ENCODE assay signal across 17 mouse cellular contexts in genomic region chr15:95289047-95289446, GRCm38 (mm10).
A peak's percentile ranks its signal among the peaks of the same experiment; 100 is the strongest.
DNase-seq lines count a peak whose midpoint lies in the region; ATAC-seq and TF ChIP-seq lines count a peak whose summit lies in the region.
"Had no signal": no experiment of that assay in that cellular context is flagged by ENCODE, and none has a peak within 500 bp of the region (broad histone marks: within the 10 kb centered on the region; RNA-seq: fewer than 3 reads in every experiment).

No protein-coding gene starts in this region.

- no peak for TF ChIP-seq CTCF in hindbrain, postnatal 0 days (IDR thresholded peaks at IDR 0.05; ENCODE audit: low read depth)

- 30% methylated on average over 10 of the region's 10 CpGs for WGBS in hindbrain, postnatal 0 days
- 56% methylated on average over 10 of the region's 10 CpGs for WGBS in hindbrain, embryonic 14.5 days

- H3K4me3 ChIP-seq in hindbrain, postnatal 0 days (ENCODE audit: low read length) = no peak overlapping the region
- no peak overlapping the region for H3K4me3 ChIP-seq in hindbrain, embryonic 14.5 days (replicated peaks; ENCODE audit: low read length)
- H3K4me3 ChIP-seq: forebrain, embryonic 15.5 days; liver, embryonic 15.5 days had no signal

- no peaks in the 10 kb centered on the region for H3K9me3 ChIP-seq in hindbrain, postnatal 0 days (ENCODE audit: low read length)
- H3K9me3 ChIP-seq in hindbrain, embryonic 14.5 days (ENCODE audit: control insufficient read depth, low read length) = no peaks in the 10 kb centered on the region
- H3K9me3 ChIP-seq: forebrain, embryonic 15.5 days; liver, embryonic 15.5 days had no signal

- H3K27me3 ChIP-seq in hindbrain, postnatal 0 days (ENCODE audit: insufficient read depth, low read length) = no peaks in the 10 kb centered on the region
- no peaks in the 10 kb centered on the region for H3K27me3 ChIP-seq in hindbrain, embryonic 14.5 days (ENCODE audit: control insufficient read depth, insufficient read depth, low read length)
- H3K27me3 ChIP-seq: CH12.LX; forebrain, embryonic 15.5 days; liver, embryonic 15.5 days had no signal

- 0 out of 2 replicates have a peak overlapping the region, but pooled peaks have one; percentile 10 for H3K4me2 ChIP-seq in hindbrain, postnatal 0 days (ENCODE audit: low read depth, low read length)
- H3K4me2 ChIP-seq in hindbrain, embryonic 14.5 days (replicated peaks) = no peak overlapping the region
- H3K4me2 ChIP-seq: forebrain, embryonic 15.5 days; heart, embryonic 11.5 days; liver, embryonic 15.5 days had no signal

- H3K36me3 ChIP-seq in hindbrain, postnatal 0 days (ENCODE audit: insufficient read depth, low read length) = no peaks in the 10 kb centered on the region
- H3K36me3 ChIP-seq in hindbrain, embryonic 14.5 days (replicated peaks; ENCODE audit: control insufficient read depth, insufficient read depth) = no peaks in the 10 kb centered on the region
- H3K36me3 ChIP-seq: forebrain, embryonic 15.5 days; liver, embryonic 15.5 days had no signal

- ATAC-seq in hindbrain, postnatal 0 days = no peak
- no peak for ATAC-seq in hindbrain, embryonic 14.5 days (ENCODE audit: low FRiP score)
- ATAC-seq: forebrain, embryonic 15.5 days had no signal

- peaks cover 5% of the 10 kb centered on the region; the same call in 1 of the 2 replicates for H3K4me1 ChIP-seq in hindbrain, postnatal 0 days (ENCODE audit: insufficient read depth, low read length)
- no peaks in the 10 kb centered on the region; the same call in 1 of the 2 replicates for H3K4me1 ChIP-seq in hindbrain, embryonic 14.5 days (replicated peaks; ENCODE audit: control insufficient read depth, insufficient read depth, low read length)
- H3K4me1 ChIP-seq: liver, embryonic 15.5 days had no signal

- peak; percentile 32 to 41 for DNase-seq in cerebellum, adult 18-20 months
- no peak for DNase-seq in cerebellum, adult 11 months
- DNase-seq in hindbrain, postnatal 0 days (ENCODE audit: low spot score) = peak; percentile 18
- no peak for DNase-seq in hindbrain, embryonic 14.5 days (ENCODE audit: low spot score)
- peak; percentile 19 for DNase-seq in R1 (ENCODE audit: low read depth, low spot score)
- peak; percentile 59 for DNase-seq in forelimb bud, embryonic 11.5 days (ENCODE audit: low read depth, low spot score)
- no peak for DNase-seq in Muller cell, postnatal 12 days (ENCODE audit: inconsistent ontology term)
- DNase-seq in urinary bladder, postnatal 4 days (ENCODE audit: low spot score in 2 of 2) = no peak
- DNase-seq: adrenal gland, postnatal 36 days; gastrocnemius, postnatal 14 days; heart, postnatal 36 days; kidney, postnatal 36 days; lung, postnatal 10 days had no signal

- H3K27ac ChIP-seq in hindbrain, postnatal 0 days = no peak overlapping the region
- H3K27ac ChIP-seq in hindbrain, embryonic 14.5 days = no peak overlapping the region
- H3K27ac ChIP-seq: forebrain, embryonic 15.5 days; liver, embryonic 15.5 days had no signal

- H3K9ac ChIP-seq in hindbrain, postnatal 0 days (replicated peaks; ENCODE audit: low read length) = no peak overlapping the region
- H3K9ac ChIP-seq in hindbrain, embryonic 14.5 days = no peak overlapping the region
- H3K9ac ChIP-seq: forebrain, embryonic 15.5 days; liver, embryonic 15.5 days had no signal

Comparison
In these comparisons a context has a peak if more than half of its experiments do, and no peak if none do; other contexts are left out.
1. DNase-seq: peak in cerebellum, adult 18-20 months (2 of 2), hindbrain, postnatal 0 days (single experiment), R1 (single experiment) and forelimb bud, embryonic 11.5 days (single experiment); none in cerebellum, adult 11 months (single experiment), hindbrain, embryonic 14.5 days (single experiment), Muller cell, postnatal 12 days (single experiment) and urinary bladder, postnatal 4 days (0 of 2).